Mouse (Mus musculus) stomach, postnatal 0 days (tissue): ENCODE measurements around the gene Pars2. TPM values are rescaled to one million over a fixed set of nuclear protein-coding genes. Genes with fewer than 3 reads are reported as not detected.

Experiments used
- ATAC-seq: fragments of 200-750 bp; cut with Nextera tagmentation; 2 replicates; pipeline ENCODE4 v1.8.0; 2017; ENCODE audit not compliant: low FRiP score, low TSS enrichment
- DNase-seq: peaks from one replicate; pipeline ENCODE4 v3.0.0-alpha.2; 2016; ENCODE audit warnings: low spot score
- H3K27ac ChIP-seq: fragments of 300-500 bp; sonication (generic); replicated peaks from 2 replicates; pipeline ENCODE4 v1.5.1; 2014; ENCODE audit warnings: mild to moderate bottlenecking, control low read depth
- H3K27me3 ChIP-seq: fragments of 300-500 bp; sonication (generic); 2 replicates; pipeline ENCODE4 v1.6.1; 2014; ENCODE audit warnings: low read length; ENCODE audit not compliant: control insufficient read depth, insufficient read depth
- H3K36me3 ChIP-seq: fragments of 300-500 bp; sonication (generic); 2 replicates; pipeline ENCODE4 v1.6.1; 2014; ENCODE audit warnings: low read length, mixed read lengths; ENCODE audit not compliant: control insufficient read depth, insufficient read depth
- H3K4me1 ChIP-seq: fragments of 300-500 bp; sonication (generic); replicated peaks from 2 replicates; pipeline ENCODE4 v1.6.1; 2014; ENCODE audit warnings: antibody characterized with exemption; ENCODE audit not compliant: control insufficient read depth, insufficient read depth
- H3K4me2 ChIP-seq: fragments of 300-500 bp; sonication (generic); replicated peaks from 2 replicates; pipeline ENCODE4 v1.6.1; 2014; ENCODE audit warnings: low read depth, mild to moderate bottlenecking, control low read depth, moderate library complexity
- H3K4me3 ChIP-seq: fragments of 300-500 bp; sonication (generic); 2 replicates; pipeline ENCODE4 v1.5.1; 2014; ENCODE audit warnings: low read depth, low read length, control low read depth
- H3K9ac ChIP-seq: fragments of 300-500 bp; sonication (generic); 2 replicates; pipeline ENCODE4 v1.6.1; 2014; ENCODE audit warnings: mild to moderate bottlenecking, low read length, control low read depth, mixed read lengths
- H3K9me3 ChIP-seq: fragments of 300-500 bp; sonication (generic); 2 replicates; pipeline ENCODE4 v1.6.1; 2016; ENCODE audit warnings: low read length; ENCODE audit not compliant: control insufficient read depth
- CTCF ChIP-seq: IDR thresholded peaks from 2 replicates; pipeline ENCODE4 v1.5.1; 2016; ENCODE audit warnings: antibody characterized with exemption, low read depth, mild to moderate bottlenecking, moderate library complexity
- EP300 ChIP-seq: optimal IDR thresholded peaks from 2 replicates; pipeline ENCODE3; 2016; ENCODE audit warnings: antibody characterized with exemption
- WGBS: fragments of 180-500 bp; shearing (Covaris S2); extraction: QIAGEN DNeasy Blood & Tissue Kit; methylation state at CpG from one replicate; pipeline ENCODE4 v1.1.7; 2014; 5-methylcytosine and 5-hydroxymethylcytosine counted together
- polyA plus RNA-seq: library from polyadenylated mRNA; unstranded; fragments of >200 nt; fragmentation: Nextera tagmentation; extraction: Ambion mirVana; gene quantifications from 2 replicates; pipeline ENCODE4 v1.2.1, GENCODE M21; 2015

The Pars2 gene
- polyA plus RNA-seq, 1 experiment from 2014 or later, result 5.9 TPM

DNA sequence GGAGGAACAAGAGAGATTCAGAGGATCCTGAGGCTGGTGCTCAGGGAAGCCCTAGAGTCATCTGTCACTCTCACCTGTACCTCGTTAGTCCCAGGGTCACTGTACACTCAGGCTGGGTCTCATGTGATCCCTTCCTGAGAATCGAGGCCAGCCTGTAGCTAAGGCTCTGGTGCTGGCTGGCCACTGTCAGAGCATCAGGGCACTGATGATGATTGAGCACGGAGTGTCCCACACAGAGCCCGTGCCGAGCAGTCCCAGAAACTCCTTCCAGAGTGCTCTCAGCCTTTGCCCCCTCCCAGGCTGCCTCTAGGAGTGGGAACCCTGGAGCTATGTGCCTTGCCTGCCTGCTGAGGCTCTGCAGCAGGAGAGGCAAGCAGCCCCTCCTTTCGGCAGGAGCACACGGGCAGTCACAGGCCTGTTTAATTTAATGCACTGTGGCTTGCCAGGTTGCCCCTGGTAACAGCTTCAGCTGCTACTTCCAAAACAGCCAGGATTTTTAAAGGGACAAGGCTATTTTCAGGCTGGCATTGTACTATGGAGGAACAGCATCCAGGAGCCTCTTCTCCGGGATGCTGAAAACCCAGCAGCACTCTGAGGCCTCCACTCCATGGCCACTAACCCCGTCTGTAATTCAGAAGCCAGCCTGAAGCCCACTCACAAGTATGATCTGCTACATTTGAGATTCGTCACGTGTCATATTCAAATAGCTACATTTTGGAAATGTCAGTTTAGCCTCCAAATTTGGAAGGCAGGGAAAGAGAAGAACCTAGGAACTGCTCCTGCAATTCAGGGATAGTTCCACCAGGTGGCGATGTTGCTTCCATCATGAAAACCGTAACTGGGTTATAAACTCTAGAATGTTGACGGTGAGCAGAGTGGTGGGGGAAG is 20.3 kb upstream of the Pars2 start:
- 24% methylated on average over 14 of the region's 14 CpGs for WGBS
- peak overlapping the region; percentile 30; the same call in 1 of the 2 replicates for H3K27ac ChIP-seq
- no peak overlapping the region for H3K4me3 ChIP-seq
- TF ChIP-seq CTCF (peak; percentile 86), EP300 (no peak)
- H3K27me3 ChIP-seq, result no peaks in the 10 kb centered on the region
- H3K9ac ChIP-seq, result no peak overlapping the region
- H3K36me3 ChIP-seq, result no peaks in the 10 kb centered on the region
- H3K4me2 ChIP-seq, result no peak overlapping the region
- no peaks in the 10 kb centered on the region; the same call in 1 of the 2 replicates for H3K4me1 ChIP-seq
- DNase-seq (peak; percentile 51), ATAC-seq (peak; percentile 36; the same call in 1 of the 2 replicates)
- no peaks in the 10 kb centered on the region for H3K9me3 ChIP-seq

DNA sequence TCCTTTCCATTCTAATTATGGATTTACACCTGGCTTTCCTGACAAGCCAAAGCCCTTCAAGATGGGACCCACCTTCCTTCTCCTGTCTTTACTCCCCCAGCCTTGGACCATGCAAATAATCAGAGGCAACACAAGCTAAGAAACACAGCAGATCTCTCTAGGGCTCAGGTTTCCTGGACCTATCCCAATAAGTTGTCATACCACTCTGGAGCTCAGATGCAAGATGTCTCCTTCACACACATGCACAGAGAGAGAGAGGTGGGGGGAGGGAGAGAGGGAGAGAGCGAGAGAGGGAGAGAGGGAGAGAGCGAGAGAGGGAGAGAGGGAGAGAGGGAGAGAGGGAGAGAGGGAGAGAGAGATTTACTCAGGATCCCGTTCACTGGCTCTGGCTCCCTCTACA is 18.6 kb upstream of the Pars2 start:
- Histone ChIP-seq H3K36me3 (no peaks in the 10 kb centered on the region), H3K9me3 (no peaks in the 10 kb centered on the region), H3K27ac (no peak overlapping the region; the same call in 1 of the 2 replicates), H3K4me2 (no peak overlapping the region), H3K4me1 (no peaks in the 10 kb centered on the region; the same call in 1 of the 2 replicates), H3K4me3 (no peak overlapping the region), H3K27me3 (no peaks in the 10 kb centered on the region), H3K9ac (no peak overlapping the region)
- no peak for ATAC-seq
- no peak for DNase-seq
- 38% methylated on average over 1 of the region's 3 CpGs for WGBS
- TF ChIP-seq CTCF, result no peak
- no peak for TF ChIP-seq EP300

DNA sequence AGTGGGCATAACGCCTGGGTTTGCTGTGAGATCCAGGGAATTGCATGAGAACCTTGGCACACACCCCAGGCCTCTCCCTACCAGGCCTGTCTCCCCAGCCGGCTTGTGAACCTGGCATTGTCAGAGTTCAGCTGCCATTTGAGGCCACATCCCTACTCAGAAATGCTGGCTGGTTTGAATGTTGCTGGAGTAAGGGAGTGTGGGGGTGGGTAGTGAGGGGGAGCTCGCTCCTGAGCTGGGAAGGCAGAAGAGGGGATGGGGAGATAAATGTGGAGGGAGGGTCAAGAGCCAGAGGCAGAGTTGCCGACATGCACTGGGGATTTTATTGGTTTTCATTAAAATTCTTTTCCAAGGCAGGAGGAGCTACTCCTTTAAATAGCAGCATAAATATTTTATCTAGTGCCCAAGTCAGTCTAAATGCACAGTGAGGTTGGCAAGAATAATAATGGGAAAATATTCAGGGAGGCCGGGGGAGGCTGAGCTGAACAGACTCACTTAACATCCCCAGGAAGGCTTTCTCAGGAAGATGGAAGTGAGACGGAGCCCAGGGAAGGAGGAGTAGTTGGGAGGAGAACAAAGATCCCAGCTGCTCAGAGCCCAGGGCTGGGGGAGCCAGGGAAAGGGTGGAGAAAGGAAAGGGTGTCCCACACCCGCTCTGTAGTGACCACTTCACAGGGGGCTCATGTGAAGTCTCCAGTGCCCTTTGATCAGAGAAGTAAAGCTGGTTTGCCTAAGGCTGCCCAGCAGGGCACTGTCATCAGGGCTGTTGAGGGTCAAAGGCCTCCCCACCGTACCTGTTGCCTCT is 17.4 kb upstream of the Pars2 start:
- WGBS, result 23% methylated on average over 8 of the region's 8 CpGs

DNA sequence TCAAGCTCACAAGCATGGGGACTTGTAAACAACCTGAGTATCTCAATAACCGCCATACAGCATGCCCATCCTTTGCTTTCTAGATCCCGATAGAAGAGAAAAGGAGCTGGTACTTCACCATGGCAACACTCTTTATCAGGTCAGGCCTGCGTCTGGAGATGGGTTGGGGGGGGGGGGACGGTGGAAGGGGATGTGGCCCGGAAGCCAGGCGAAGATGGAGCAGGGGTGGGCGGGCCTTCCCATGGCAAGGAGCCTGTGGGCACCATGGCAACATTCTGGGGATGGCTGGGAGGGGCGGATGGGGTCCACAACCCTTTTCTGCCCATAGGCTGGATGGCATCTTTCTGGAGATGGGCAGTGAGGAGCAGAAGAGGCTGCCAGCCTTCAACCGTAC is 16.8 kb upstream of the Pars2 start:
- no peak overlapping the region for H3K9ac ChIP-seq
- no peak overlapping the region for H3K27ac ChIP-seq
- H3K4me3 ChIP-seq, result no peak overlapping the region
- 48% methylated on average over 9 of the region's 9 CpGs for WGBS
- H3K9me3 ChIP-seq, result no peaks in the 10 kb centered on the region
- no peak for ATAC-seq
- no peak overlapping the region for H3K4me2 ChIP-seq
- no peaks in the 10 kb centered on the region for H3K36me3 ChIP-seq
- no peaks in the 10 kb centered on the region; the same call in 1 of the 2 replicates for H3K4me1 ChIP-seq
- no peak for TF ChIP-seq EP300
- TF ChIP-seq CTCF, result no peak
- DNase-seq, result no peak
- no peaks in the 10 kb centered on the region for H3K27me3 ChIP-seq

More for the DNA sequence above, 17.4 kb upstream of the Pars2 start:
- no peak for ATAC-seq
- no peak for TF ChIP-seq EP300
- TF ChIP-seq CTCF, result no peak
- Histone ChIP-seq H3K36me3 (no peaks in the 10 kb centered on the region), H3K4me3 (no peak overlapping the region), H3K27ac (peak overlapping the region; percentile 45; the same call in 1 of the 2 replicates), H3K4me1 (no peaks in the 10 kb centered on the region; the same call in 1 of the 2 replicates), H3K9ac (no peak overlapping the region), H3K4me2 (no peak overlapping the region), H3K27me3 (no peaks in the 10 kb centered on the region), H3K9me3 (no peaks in the 10 kb centered on the region)
- no peak for DNase-seq

DNA sequence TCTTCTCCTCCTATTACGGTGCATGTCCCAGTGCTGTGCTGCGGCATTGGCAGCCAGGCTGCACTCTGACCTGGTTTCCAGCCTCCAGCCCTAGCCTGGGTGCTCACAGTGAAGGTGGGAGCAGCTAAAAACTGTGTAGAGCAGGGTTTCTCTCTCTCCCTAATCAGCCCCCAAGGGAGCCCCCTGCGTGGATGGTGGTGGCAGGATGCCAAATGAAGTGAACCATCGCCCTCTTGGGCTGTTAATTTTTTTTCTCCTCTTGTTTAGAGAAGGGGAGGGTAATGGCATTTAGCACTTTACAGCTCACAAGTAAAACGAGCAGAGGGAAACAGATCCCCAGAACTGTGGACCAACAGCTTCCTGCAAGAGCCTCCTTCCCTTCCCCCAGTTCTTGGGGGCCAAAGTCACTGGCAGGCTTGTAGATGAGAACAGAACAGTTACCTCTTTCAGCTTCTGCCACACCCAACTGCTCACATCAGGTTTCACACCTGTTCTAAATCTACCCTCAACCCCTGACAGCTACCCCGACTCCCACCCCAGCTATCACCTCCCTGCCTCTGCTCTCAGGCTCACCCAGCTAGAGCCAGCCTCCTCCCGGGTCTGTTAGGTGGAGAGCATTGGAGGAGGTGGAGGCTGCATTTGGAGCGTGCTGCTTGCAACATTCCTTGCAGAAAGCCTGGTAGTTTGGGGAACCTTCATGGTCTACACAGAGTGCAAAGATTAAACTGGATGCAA is 7.2 kb upstream of the Pars2 start:
- 7% methylated on average over 8 of the region's 8 CpGs for WGBS
- H3K9ac ChIP-seq, result no peak overlapping the region
- ATAC-seq, result no peak
- H3K27me3 ChIP-seq, result no peaks in the 10 kb centered on the region
- H3K9me3 ChIP-seq, result no peaks in the 10 kb centered on the region
- H3K4me3 ChIP-seq, result no peak overlapping the region
- H3K4me1 ChIP-seq, result no peaks in the 10 kb centered on the region
- H3K27ac ChIP-seq, result no peak overlapping the region
- TF ChIP-seq CTCF, result no peak
- no peak for TF ChIP-seq EP300
- H3K4me2 ChIP-seq, result 0 out of 2 replicates have a peak overlapping the region, but pooled peaks have one; percentile 1
- no peaks in the 10 kb centered on the region for H3K36me3 ChIP-seq
- DNase-seq, result peak; percentile 18
